7 mouse cellular contexts compared by ENCODE assay signal in the genomic region with DNA sequence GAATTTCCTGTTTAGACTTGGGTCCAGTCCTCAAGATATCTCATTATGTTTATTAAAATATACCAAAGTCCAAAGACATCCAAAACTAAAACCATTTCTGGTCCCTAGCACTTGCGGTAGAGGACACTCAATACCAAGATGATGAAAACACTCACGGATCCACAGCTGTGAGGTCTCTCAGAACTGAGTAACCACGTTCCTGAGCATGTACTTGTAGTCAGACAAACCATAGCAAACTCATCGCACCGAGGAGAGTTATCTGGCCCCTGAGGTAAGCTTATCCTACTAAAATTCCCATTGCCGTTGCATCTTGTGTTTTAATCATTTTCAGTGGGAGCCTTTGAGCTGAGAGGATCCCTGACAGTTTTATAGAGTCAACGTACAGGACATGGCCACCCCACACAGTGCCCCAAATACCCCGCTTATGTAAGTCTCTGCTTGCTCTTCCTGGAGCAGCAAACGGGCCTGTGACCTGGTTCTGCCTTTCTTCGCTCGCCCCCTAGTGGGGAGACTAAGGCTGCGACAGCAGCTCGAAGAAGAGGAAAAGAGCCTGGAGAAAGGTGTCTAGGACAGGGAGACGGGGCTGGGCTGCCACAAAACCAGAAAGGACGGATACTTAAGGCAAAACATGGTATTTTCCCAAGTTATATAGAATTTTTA.
DNase-seq lines count a peak whose midpoint lies in the region; ATAC-seq and TF ChIP-seq lines count a peak whose summit lies in the region.

No protein-coding gene starts in this region.

- no peak overlapping the region for H3K4me3 ChIP-seq in intestine, postnatal 0 days (ENCODE audit: low read depth, low read length)
- H3K4me3 ChIP-seq in midbrain, embryonic 16.5 days (ENCODE audit: low read depth, low read length) = no peak overlapping the region

- 0 out of 2 replicates have a peak, but pooled peaks have one; percentile 46 for ATAC-seq in intestine, postnatal 0 days
- peak; percentile 83 for ATAC-seq in midbrain, embryonic 16.5 days

- peak; percentile 97 for TF ChIP-seq CTCF in intestine, postnatal 0 days (IDR thresholded peaks at IDR 0.05; ENCODE audit: low read depth)

- DNase-seq in adipocyte (ENCODE audit: low spot score) = peak; percentile 81
- peak; percentile 85 to 86 for DNase-seq in cerebellum, postnatal 36 days
- peak; percentile 56 to 69 for DNase-seq in gastrocnemius, adult 8-10 months (ENCODE audit: low spot score in 2 of 2)
- DNase-seq in left cerebral cortex, postnatal 36 days (ENCODE audit: low spot score in 2 of 2) = peak; percentile 86
- peak; percentile 32 to 64 for DNase-seq in spleen, postnatal 14 days (ENCODE audit: low spot score in 2 of 2)

- no peak overlapping the region for H3K9ac ChIP-seq in intestine, postnatal 0 days (ENCODE audit: low read depth, low read length)
- no peak overlapping the region for H3K9ac ChIP-seq in midbrain, embryonic 16.5 days (ENCODE audit: low read depth, low read length)

- 28% methylated on average over 15 of the region's 15 CpGs for WGBS in intestine, postnatal 0 days
- WGBS in midbrain, embryonic 16.5 days = 28% methylated on average over 15 of the region's 15 CpGs

- H3K36me3 ChIP-seq in intestine, postnatal 0 days (ENCODE audit: control insufficient read depth, insufficient read depth) = no peaks in the 10 kb centered on the region
- no peaks in the 10 kb centered on the region for H3K36me3 ChIP-seq in midbrain, embryonic 16.5 days (ENCODE audit: control insufficient read depth, insufficient read depth, low read length)

- no peaks in the 10 kb centered on the region for H3K4me1 ChIP-seq in intestine, postnatal 0 days (replicated peaks; ENCODE audit: control insufficient read depth, insufficient read depth, low read length)
- H3K4me1 ChIP-seq in midbrain, embryonic 16.5 days (ENCODE audit: control insufficient read depth, insufficient read depth, low read length) = peaks cover 2% of the 10 kb centered on the region; the same call in 1 of the 2 replicates

- H3K27ac ChIP-seq in intestine, postnatal 0 days (ENCODE audit: low read depth, low read length) = no peak overlapping the region
- H3K27ac ChIP-seq in midbrain, embryonic 16.5 days (ENCODE audit: low read length) = no peak overlapping the region

- no peaks in the 10 kb centered on the region for H3K27me3 ChIP-seq in intestine, postnatal 0 days (replicated peaks; ENCODE audit: control insufficient read depth, insufficient read depth, low read length)
- no peaks in the 10 kb centered on the region for H3K27me3 ChIP-seq in midbrain, embryonic 16.5 days (ENCODE audit: control insufficient read depth, insufficient read depth, low read depth, low read length)

- no peaks in the 10 kb centered on the region for H3K9me3 ChIP-seq in intestine, postnatal 0 days (ENCODE audit: control insufficient read depth)
- no peaks in the 10 kb centered on the region for H3K9me3 ChIP-seq in midbrain, embryonic 16.5 days (replicated peaks; ENCODE audit: control insufficient read depth, low read length, poor library complexity, severe bottlenecking)

- intact Hi-C loops in left cerebral cortex, postnatal 36 days (cut with DNase I) = loop anchor here (1.0 to 10.0 kb wide), 4 partner anchors 83 to 696 kb away; no protein-coding TSS in a partner anchor

- no peak overlapping the region for H3K4me2 ChIP-seq in intestine, postnatal 0 days (replicated peaks; ENCODE audit: low read depth)
- no peak overlapping the region for H3K4me2 ChIP-seq in midbrain, embryonic 16.5 days (ENCODE audit: low read length)
